Mouse (Mus musculus) frontal cortex, postnatal 36 days (tissue): ENCODE results near the gene Zfp335.

Experiments used
- DNase-seq, 2 experiments: peaks; one replicate each; pipeline ENCODE4 v3.0.0; 2022; ENCODE audit warnings: low spot score in 2 of 2

Gene Zfp335

GRCm38 (mm10) chr2:164924100-164924857, 12.7 kb upstream of the Zfp335 start:
- peak; percentile 90 to 96 for DNase-seq

GRCm38 (mm10) chr2:164923291-164923690, 11.7 kb upstream of the Zfp335 start:
- DNase-seq: no peak

GRCm38 (mm10) chr2:164921984-164922383, 10.4 kb upstream of the Zfp335 start:
- no peak for DNase-seq

- no peak for DNase-seq
These were observed 6.8 kb upstream of the Zfp335 start for GRCm38 (mm10) chr2:164918325-164918724.

GRCm38 (mm10) chr2:164917371-164917770, 5.8 kb upstream of the Zfp335 start:
- no peak for DNase-seq

- DNase-seq: no peak
These were observed 5.3 kb upstream of the Zfp335 start for GRCm38 (mm10) chr2:164916820-164917219.

GRCm38 (mm10) chr2:164913428-164913786, 1.9 kb upstream of the Zfp335 start:
- DNase-seq: no peak

GRCm38 (mm10) chr2:164912749-164913427, 1.3 kb upstream of the Zfp335 start:
- no peak for DNase-seq

GRCm38 (mm10) chr2:164912151-164912550, 594 bp upstream of the Zfp335 start:
- peak; percentile 48 to 74 for DNase-seq

- DNase-seq: no peak
These were observed 1.0 kb downstream of the Zfp335 start for GRCm38 (mm10) chr2:164910360-164911061.

GRCm38 (mm10) chr2:164909542-164909941, 2.0 kb downstream of the Zfp335 start:
- DNase-seq: no peak

GRCm38 (mm10) chr2:164909100-164909499, 2.5 kb downstream of the Zfp335 start:
- no peak for DNase-seq

GRCm38 (mm10) chr2:164908011-164908410, 3.5 kb downstream of the Zfp335 start:
- DNase-seq: no peak

GRCm38 (mm10) chr2:164907511-164907910, 4.0 kb downstream of the Zfp335 start:
- no peak for DNase-seq

GRCm38 (mm10) chr2:164906071-164906470, 5.5 kb downstream of the Zfp335 start:
- no peak for DNase-seq

GRCm38 (mm10) chr2:164903496-164903895, 8.1 kb downstream of the Zfp335 start:
- DNase-seq: no peak

GRCm38 (mm10) chr2:164901380-164901779, 10.2 kb downstream of the Zfp335 start:
- DNase-seq: no peak

GRCm38 (mm10) chr2:164899723-164900459, 11.7 kb downstream of the Zfp335 start:
- no peak for DNase-seq

- no peak for DNase-seq
These were observed 12.5 kb downstream of the Zfp335 start for GRCm38 (mm10) chr2:164899034-164899433.

- no peak for DNase-seq
These were observed 13.5 kb downstream of the Zfp335 start for GRCm38 (mm10) chr2:164898008-164898407.

- DNase-seq: no peak
These were observed 15.7 kb downstream of the Zfp335 start for GRCm38 (mm10) chr2:164895885-164896284.

GRCm38 (mm10) chr2:164894644-164895043, 16.9 kb downstream of the Zfp335 start:
- no peak for DNase-seq
